Mouse (Mus musculus): ENCODE measurements at regions not wholly inside any gene's neighbourhood (a gene's known extent, or its start where the extent isn't known, plus 50 kb on each side); places are given as distances from the start of the nearest gene placed in this dataset.
"Not testable (repeated sequence)": the region's sequence is repeated elsewhere in the genome, so short reads cannot be mapped to it uniquely, and the experiment has no call there.

- not testable (repeated sequence) for DNase-seq
Observed at GRCm38 (mm10) chr14:26319821-26320220, 62.1 kb downstream of the Duxbl3 start.

GRCm38 (mm10) chr14:26320736-26321135 lies 63.0 kb downstream of the Duxbl3 start:
- DNase-seq = no peak

GRCm38 (mm10) chr14:26328562-26328961 lies 70.8 kb downstream of the Duxbl3 start:
- no peak for DNase-seq

GRCm38 (mm10) chr14:26341111-26341510 lies 83.3 kb downstream of the Duxbl3 start:
- DNase-seq = no peak

GRCm38 (mm10) chr14:26345227-26345626 lies 87.5 kb downstream of the Duxbl3 start:
- DNase-seq = no peak

- no peak for DNase-seq
Observed at GRCm38 (mm10) chr14:26347296-26347695, 89.5 kb downstream of the Duxbl3 start.

GRCm38 (mm10) chr14:26352927-26353326 lies 95.2 kb downstream of the Duxbl3 start:
- DNase-seq = no peak

- DNase-seq = peak; percentile 11
Observed at GRCm38 (mm10) chr14:26357242-26357641, 99.5 kb downstream of the Duxbl3 start.

GRCm38 (mm10) chr14:26357996-26358395 lies 100.2 kb downstream of the Duxbl3 start:
- no peak for DNase-seq

- no peak for DNase-seq
Observed at GRCm38 (mm10) chr14:26360071-26360470, 102.3 kb downstream of the Duxbl3 start.

- DNase-seq = no peak
Observed at GRCm38 (mm10) chr14:26361206-26361605, 103.4 kb downstream of the Duxbl3 start.
